Mouse (Mus musculus) G1E (cell line): ENCODE data around the gene Tsc1.

Source experiments
- CTCF ChIP-seq: IDR thresholded peaks from 2 replicates; pipeline ENCODE4 v1.5.1; 2012; ENCODE audit warnings: low read depth, low read length, inconsistent platforms, mixed read lengths
- GATA1 ChIP-seq: IDR thresholded peaks from 2 replicates; pipeline ENCODE4 v1.6.1; 2012; ENCODE audit warnings: borderline replicate concordance, low read length, inconsistent platforms, mixed read lengths
- GATA2 ChIP-seq: IDR thresholded peaks from 2 replicates; pipeline ENCODE4 v1.6.1; 2012; ENCODE audit warnings: low read depth, low read length, inconsistent platforms, borderline replicate concordance
- POLR2AphosphoS5 ChIP-seq: IDR thresholded peaks from 2 replicates; pipeline ENCODE4 v1.6.1; 2012; ENCODE audit warnings: low read depth, low read length, inconsistent platforms; ENCODE audit not compliant: insufficient replicate concordance
- TAL1 ChIP-seq: conservative IDR thresholded peaks from 2 replicates; pipeline ENCODE4 v1.6.1; 2012; ENCODE audit warnings: low read depth, low read length, inconsistent platforms, mixed read lengths

GRCm38 (mm10) chr2:28727786-28728404, 86.9 kb downstream of the Tsc1 start:
- TF ChIP-seq CTCF (no peak), GATA1 (no peak), POLR2AphosphoS5 (no peak), TAL1 (no peak), GATA2 (no peak)
